Mouse (Mus musculus): ENCODE data around the gene Gm42957. TPM values are rescaled to one million over a fixed set of nuclear protein-coding genes. Genes with fewer than 3 reads are reported as not detected.

The Gm42957 gene
- total and polyA plus RNA-seq, 2 experiments from 2014 or later: not detected

DNA sequence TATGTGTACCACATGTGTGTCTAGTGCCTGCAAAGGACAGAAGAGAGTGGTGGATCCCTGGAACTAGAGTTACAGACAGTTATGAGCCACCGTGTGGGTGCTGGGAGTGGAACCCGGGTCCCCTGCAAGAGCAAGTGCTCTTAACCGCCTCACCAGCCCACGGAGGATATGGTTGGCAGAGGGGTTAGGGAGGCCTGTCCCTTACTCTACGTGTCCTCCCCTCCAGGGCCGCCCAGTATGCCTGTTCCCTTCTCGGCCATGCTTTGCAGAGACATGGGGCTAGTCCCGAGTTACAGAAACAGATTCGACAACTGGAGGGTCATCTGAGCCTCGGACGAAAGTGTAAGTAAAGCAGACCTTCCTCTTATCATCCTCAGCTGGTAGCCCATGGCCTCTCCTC, 1.2 kb downstream of the Gm42957 start:
- Histone ChIP-seq H3K4me1 (ENCODE audit: insufficient read depth, low read length) (peaks cover 9% of the 10 kb centered on the region; the same call in 1 of the 2 replicates), H3K27ac (no peak overlapping the region), H3K4me3 (ENCODE audit: low read length) (peak overlapping the region; percentile 79), H3K9ac (replicated peaks; ENCODE audit: low read length) (peak overlapping the region; percentile 93; the same call in 1 of the 2 replicates), H3K27me3 (ENCODE audit: insufficient read depth, low read length) (no peaks in the 10 kb centered on the region), H3K4me2 (ENCODE audit: low read depth, low read length) (peak overlapping the region; percentile 94), H3K36me3 (ENCODE audit: insufficient read depth, low read length) (peaks cover 34% of the 10 kb centered on the region; the same call in 1 of the 2 replicates), H3K9me3 (ENCODE audit: low read length) (no peaks in the 10 kb centered on the region)
- DNase-seq (ENCODE audit: low spot score) (no peak), ATAC-seq (no peak)
- no peak for TF ChIP-seq CTCF (IDR thresholded peaks at IDR 0.05; ENCODE audit: low read depth)
- 68% methylated on average over 11 of the region's 11 CpGs for WGBS

DNA sequence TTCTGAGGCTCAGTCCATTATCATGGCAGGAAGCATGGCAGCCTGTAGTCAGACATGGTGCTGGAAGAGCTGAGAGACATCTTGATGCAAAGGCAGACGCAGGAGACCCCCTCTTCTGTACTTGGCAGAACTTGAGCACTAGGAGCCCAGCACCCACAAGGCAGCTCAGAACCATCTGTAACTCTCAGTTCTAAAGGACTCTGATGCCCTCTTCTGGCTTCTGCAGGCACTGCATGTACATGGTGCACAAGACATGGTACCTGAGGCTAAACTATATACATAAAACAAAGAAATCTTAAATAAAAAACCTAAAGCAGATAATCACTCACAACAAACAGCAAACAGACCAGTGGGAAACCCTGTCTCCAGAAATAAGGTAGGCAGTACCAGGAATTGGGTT, 3.9 kb downstream of the Gm42957 start:
- H3K27me3 ChIP-seq (ENCODE audit: insufficient read depth, low read length): no peaks in the 10 kb centered on the region
- no peaks in the 10 kb centered on the region for H3K9me3 ChIP-seq (ENCODE audit: low read length)
- DNase-seq (ENCODE audit: low spot score) (peak; percentile 58), ATAC-seq (no peak)
- WGBS: 76% methylated on average over 1 of the region's 1 CpGs
- TF ChIP-seq CTCF (IDR thresholded peaks at IDR 0.05; ENCODE audit: low read depth): peak; percentile 67
- H3K4me1 ChIP-seq (ENCODE audit: insufficient read depth, low read length): peaks cover 9% of the 10 kb centered on the region; the same call in 1 of the 2 replicates
- no peak overlapping the region for H3K27ac ChIP-seq
- H3K4me2 ChIP-seq (ENCODE audit: low read depth, low read length): no peak overlapping the region
- no peak overlapping the region for H3K9ac ChIP-seq (replicated peaks; ENCODE audit: low read length)
- no peak overlapping the region for H3K4me3 ChIP-seq (ENCODE audit: low read length)
- H3K36me3 ChIP-seq (ENCODE audit: insufficient read depth, low read length): peaks cover 31% of the 10 kb centered on the region; the same call in 1 of the 2 replicates

DNA sequence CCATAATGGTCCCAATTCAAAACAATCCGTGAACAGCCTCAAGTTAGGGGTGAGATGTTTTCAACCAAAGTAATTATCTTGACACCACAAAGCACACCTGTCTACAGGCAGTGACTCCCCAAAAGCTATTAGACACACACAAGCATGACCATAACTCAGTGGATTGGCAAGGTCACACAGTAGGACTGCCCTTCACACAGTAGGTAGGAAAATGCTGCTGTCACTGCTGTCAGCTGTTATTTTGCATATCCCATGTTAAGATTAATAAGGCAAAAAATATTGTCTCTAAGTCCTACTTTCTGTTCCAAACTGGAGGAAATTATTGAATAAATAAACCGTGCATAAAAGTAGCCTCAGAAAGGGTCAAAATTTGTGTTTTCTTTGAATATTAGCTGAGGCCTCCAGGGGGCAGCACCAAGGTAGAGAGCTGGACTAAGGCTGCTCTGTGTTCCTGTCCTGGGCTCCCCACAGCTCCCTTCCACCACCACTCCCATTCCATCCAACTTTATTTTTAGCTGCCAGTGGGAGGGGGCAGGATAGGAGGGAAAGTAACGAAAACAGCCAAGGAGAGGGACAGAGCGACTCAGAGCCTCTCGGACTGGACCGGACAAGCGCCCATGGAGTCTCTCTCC, 9.9 kb downstream of the Gm42957 start, which contains the start of gene Itga10:
Itga10 (plus strand) TSS at position 567 of the 632 bp plus-strand sequence.
- TF ChIP-seq CTCF (IDR thresholded peaks at IDR 0.05; ENCODE audit: low read depth): peak; percentile 62
- DNase-seq (ENCODE audit: low spot score): peak; percentile 50
- no peak for ATAC-seq

GRCm38 (mm10) chr3:96647365-96647764, 12.1 kb downstream of the Gm42957 start:
- 81% methylated on average over 3 of the region's 3 CpGs for WGBS
- H3K36me3 ChIP-seq (ENCODE audit: insufficient read depth, low read length): peaks cover 16% of the 10 kb centered on the region; the same call in 1 of the 2 replicates
- no peak for TF ChIP-seq CTCF (IDR thresholded peaks at IDR 0.05; ENCODE audit: low read depth)

More for the DNA sequence above, 9.9 kb downstream of the Gm42957 start, which contains the start of gene Itga10:
- Histone ChIP-seq H3K36me3 (ENCODE audit: insufficient read depth, low read length) (peaks cover 16% of the 10 kb centered on the region; the same call in 1 of the 2 replicates), H3K27me3 (ENCODE audit: insufficient read depth, low read length) (no peaks in the 10 kb centered on the region), H3K9ac (replicated peaks; ENCODE audit: low read length) (no peak within 1 kb of the TSS), H3K4me3 (ENCODE audit: low read length) (no peak within 1 kb of the TSS), H3K9me3 (ENCODE audit: low read length) (no peaks in the 10 kb centered on the region), H3K4me1 (ENCODE audit: insufficient read depth, low read length) (no peaks in the 10 kb centered on the region), H3K4me2 (ENCODE audit: low read depth, low read length) (no peak within 1 kb of the TSS), H3K27ac (no peak within 1 kb of the TSS)
- WGBS: 60% methylated on average over 7 of the region's 7 CpGs

DNA sequence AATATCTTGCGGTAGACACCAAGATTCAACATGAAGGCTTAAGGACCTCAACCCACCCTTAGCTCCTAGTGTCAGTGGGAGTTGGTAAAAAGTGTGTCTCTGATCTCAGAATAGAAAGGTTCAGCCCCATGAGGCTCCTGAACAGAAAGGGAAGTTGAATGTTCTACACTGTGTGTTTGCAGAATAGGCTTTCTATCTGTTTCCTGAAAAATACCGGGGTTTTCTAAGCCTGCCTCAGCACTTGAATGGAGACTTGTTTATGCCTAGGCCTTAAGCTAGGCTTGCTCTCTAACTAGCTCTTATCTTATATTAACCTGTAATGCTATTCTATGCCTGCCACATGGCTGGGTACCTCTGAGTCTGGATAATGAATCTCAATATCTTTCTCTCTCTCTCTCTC, 25.6 kb downstream of the Gm42957 start:
- H3K9ac ChIP-seq (replicated peaks; ENCODE audit: low read length): no peak overlapping the region
- H3K36me3 ChIP-seq (ENCODE audit: insufficient read depth, low read length): no peaks in the 10 kb centered on the region
- no peak for TF ChIP-seq CTCF (IDR thresholded peaks at IDR 0.05; ENCODE audit: low read depth)
- H3K27ac ChIP-seq: no peak overlapping the region
- no peak overlapping the region for H3K4me2 ChIP-seq (ENCODE audit: low read depth, low read length)
- no peaks in the 10 kb centered on the region for H3K9me3 ChIP-seq (ENCODE audit: low read length)
- 90% methylated on average over 2 of the region's 2 CpGs for WGBS
- H3K27me3 ChIP-seq (ENCODE audit: insufficient read depth, low read length): no peaks in the 10 kb centered on the region
- H3K4me3 ChIP-seq (ENCODE audit: low read length): no peak overlapping the region
- no peak for DNase-seq (ENCODE audit: low spot score)
- H3K4me1 ChIP-seq (ENCODE audit: insufficient read depth, low read length): peaks cover 8% of the 10 kb centered on the region
- ATAC-seq: no peak

More at GRCm38 (mm10) chr3:96647365-96647764, 12.1 kb downstream of the Gm42957 start:
- Histone ChIP-seq H3K9me3 (ENCODE audit: low read length) (no peaks in the 10 kb centered on the region), H3K9ac (replicated peaks; ENCODE audit: low read length) (no peak overlapping the region), H3K27ac (no peak overlapping the region), H3K27me3 (ENCODE audit: insufficient read depth, low read length) (no peaks in the 10 kb centered on the region), H3K4me3 (ENCODE audit: low read length) (no peak overlapping the region), H3K4me2 (ENCODE audit: low read depth, low read length) (no peak overlapping the region), H3K4me1 (ENCODE audit: insufficient read depth, low read length) (no peaks in the 10 kb centered on the region)
- DNase-seq (ENCODE audit: low spot score) (no peak), ATAC-seq (no peak)

DNA sequence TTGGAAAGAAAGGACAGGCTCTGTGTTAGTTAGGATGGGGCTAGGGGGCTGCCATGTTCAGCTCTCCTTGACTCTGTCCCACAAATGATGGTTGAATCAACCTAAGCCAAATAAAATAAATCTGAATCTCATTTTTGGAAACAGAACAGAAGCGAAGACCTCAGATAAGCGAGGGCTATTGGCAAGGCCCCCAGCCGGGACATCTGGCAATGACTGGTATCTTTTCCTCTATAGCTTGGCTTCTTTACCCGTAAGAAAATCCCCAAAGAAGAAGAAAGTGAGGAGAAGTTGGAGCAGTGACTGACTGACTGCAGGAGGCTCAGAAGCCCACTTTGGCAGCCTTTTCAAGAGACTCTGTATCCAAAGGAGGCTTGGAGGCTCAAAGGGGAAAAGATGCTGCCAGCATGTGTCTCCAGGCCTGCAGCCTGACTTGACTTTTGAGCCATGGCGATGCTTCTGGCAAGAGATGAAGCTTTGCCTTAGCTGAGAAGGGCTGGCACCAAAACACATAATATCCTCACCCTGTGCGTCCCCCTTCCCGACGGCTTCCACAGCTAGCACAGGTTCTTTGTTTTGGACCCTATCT, 27.6 kb downstream of the Gm42957 start:
- ATAC-seq (peak; percentile 13; the same call in 1 of the 2 replicates), DNase-seq (ENCODE audit: low spot score) (peak; percentile 32)
- Histone ChIP-seq H3K27ac (peak overlapping the region; percentile 72; the same call in 1 of the 2 replicates), H3K27me3 (ENCODE audit: insufficient read depth, low read length) (no peaks in the 10 kb centered on the region), H3K9me3 (ENCODE audit: low read length) (no peaks in the 10 kb centered on the region), H3K36me3 (ENCODE audit: insufficient read depth, low read length) (no peaks in the 10 kb centered on the region), H3K4me2 (ENCODE audit: low read depth, low read length) (peak overlapping the region; percentile 60), H3K4me1 (ENCODE audit: insufficient read depth, low read length) (peaks cover 8% of the 10 kb centered on the region), H3K9ac (replicated peaks; ENCODE audit: low read length) (peak overlapping the region; percentile 35; the same call in 1 of the 2 replicates), H3K4me3 (ENCODE audit: low read length) (peak overlapping the region; percentile 28)
- WGBS: 34% methylated on average over 8 of the region's 8 CpGs
- no peak for TF ChIP-seq CTCF (IDR thresholded peaks at IDR 0.05; ENCODE audit: low read depth)

All from hindbrain, postnatal 0 days (tissue).